Mouse (Mus musculus): ENCODE measurements at regions not wholly inside any gene's neighbourhood (a gene's known extent, or its start where the extent isn't known, plus 50 kb on each side); places are given as distances from the start of the nearest gene placed in this dataset.

GRCm38 (mm10) chr8:115478406-115479060, 229.1 kb downstream of the Maf start:
- Histone ChIP-seq H3K4me1 (replicated peaks; ENCODE audit: control insufficient read depth, insufficient read depth, low read length) (no peaks in the 10 kb centered on the region), H3K27me3 (replicated peaks; ENCODE audit: control insufficient read depth, insufficient read depth, low read length) (no peaks in the 10 kb centered on the region), H3K36me3 (ENCODE audit: control insufficient read depth, insufficient read depth, low read length) (no peaks in the 10 kb centered on the region), H3K27ac (ENCODE audit: low read depth, low read length) (no peak overlapping the region), H3K9me3 (ENCODE audit: control insufficient read depth, low read length) (no peaks in the 10 kb centered on the region), H3K9ac (ENCODE audit: low read depth, low read length) (no peak overlapping the region), H3K4me2 (no peak overlapping the region), H3K4me3 (ENCODE audit: low read depth, low read length) (no peak overlapping the region)
- ATAC-seq (replicated peaks; ENCODE audit: low FRiP score) (no peak), DNase-seq (ENCODE audit: low spot score) (no peak)
- 70% methylated on average over 11 of the region's 11 CpGs for WGBS

GRCm38 (mm10) chr8:115476071-115476470, 231.5 kb downstream of the Maf start:
- Histone ChIP-seq H3K9me3 (ENCODE audit: control insufficient read depth, low read length) (no peaks in the 10 kb centered on the region), H3K9ac (ENCODE audit: low read depth, low read length) (no peak overlapping the region), H3K27me3 (replicated peaks; ENCODE audit: control insufficient read depth, insufficient read depth, low read length) (no peaks in the 10 kb centered on the region), H3K27ac (ENCODE audit: low read depth, low read length) (no peak overlapping the region), H3K4me2 (no peak overlapping the region), H3K36me3 (ENCODE audit: control insufficient read depth, insufficient read depth, low read length) (no peaks in the 10 kb centered on the region), H3K4me3 (ENCODE audit: low read depth, low read length) (no peak overlapping the region), H3K4me1 (replicated peaks; ENCODE audit: control insufficient read depth, insufficient read depth, low read length) (no peaks in the 10 kb centered on the region)
- WGBS, result 83% methylated on average over 9 of the region's 9 CpGs
- DNase-seq (ENCODE audit: low spot score) (no peak), ATAC-seq (replicated peaks; ENCODE audit: low FRiP score) (no peak)

GRCm38 (mm10) chr8:115475156-115475555, 232.4 kb downstream of the Maf start:
- no peak overlapping the region for H3K4me2 ChIP-seq
- H3K4me3 ChIP-seq (ENCODE audit: low read depth, low read length), result no peak overlapping the region
- H3K9ac ChIP-seq (ENCODE audit: low read depth, low read length), result no peak overlapping the region
- no peak overlapping the region for H3K27ac ChIP-seq (ENCODE audit: low read depth, low read length)
- H3K4me1 ChIP-seq (replicated peaks; ENCODE audit: control insufficient read depth, insufficient read depth, low read length), result no peaks in the 10 kb centered on the region
- ATAC-seq (replicated peaks; ENCODE audit: low FRiP score) (no peak), DNase-seq (ENCODE audit: low spot score) (no peak)
- no peaks in the 10 kb centered on the region for H3K27me3 ChIP-seq (replicated peaks; ENCODE audit: control insufficient read depth, insufficient read depth, low read length)
- 90% methylated on average over 10 of the region's 10 CpGs for WGBS
- H3K36me3 ChIP-seq (ENCODE audit: control insufficient read depth, insufficient read depth, low read length), result no peaks in the 10 kb centered on the region
- H3K9me3 ChIP-seq (ENCODE audit: control insufficient read depth, low read length), result no peaks in the 10 kb centered on the region

- Histone ChIP-seq H3K4me2 (no peak overlapping the region), H3K4me3 (ENCODE audit: low read depth, low read length) (no peak overlapping the region), H3K36me3 (ENCODE audit: control insufficient read depth, insufficient read depth, low read length) (no peaks in the 10 kb centered on the region), H3K4me1 (replicated peaks; ENCODE audit: control insufficient read depth, insufficient read depth, low read length) (no peaks in the 10 kb centered on the region), H3K9me3 (ENCODE audit: control insufficient read depth, low read length) (no peaks in the 10 kb centered on the region), H3K27ac (ENCODE audit: low read depth, low read length) (no peak overlapping the region), H3K27me3 (replicated peaks; ENCODE audit: control insufficient read depth, insufficient read depth, low read length) (no peaks in the 10 kb centered on the region), H3K9ac (ENCODE audit: low read depth, low read length) (no peak overlapping the region)
- no peak for DNase-seq (ENCODE audit: low spot score)
- ATAC-seq (replicated peaks; ENCODE audit: low FRiP score), result no peak
- 57% methylated on average over 8 of the region's 8 CpGs for WGBS
These were observed 233.6 kb downstream of the Maf start for GRCm38 (mm10) chr8:115473974-115474373.

DNA sequence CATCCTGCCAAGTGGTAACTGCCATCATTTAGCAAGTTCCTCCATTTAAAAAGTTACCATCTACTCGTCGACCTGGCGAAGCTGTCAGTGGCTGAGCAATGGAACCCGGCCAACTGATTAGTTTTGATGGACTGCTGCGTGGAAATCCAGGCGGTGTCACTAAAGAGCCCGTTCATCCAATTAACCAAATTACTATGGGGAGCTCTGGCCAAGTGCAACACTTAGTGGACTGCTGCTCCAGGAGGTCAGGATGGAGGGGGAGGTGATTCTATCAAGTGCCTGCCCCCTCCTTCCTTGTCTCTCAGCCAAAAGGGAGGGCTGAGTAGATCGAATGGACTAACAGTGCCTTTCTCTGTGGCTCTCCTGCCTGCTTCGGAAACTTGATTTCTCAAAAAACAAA, 241.0 kb downstream of the Maf start:
- DNase-seq (ENCODE audit: low spot score) (no peak), ATAC-seq (replicated peaks; ENCODE audit: low FRiP score) (no peak)
- Histone ChIP-seq H3K4me2 (no peak overlapping the region), H3K27ac (ENCODE audit: low read depth, low read length) (no peak overlapping the region), H3K4me3 (ENCODE audit: low read depth, low read length) (no peak overlapping the region), H3K36me3 (ENCODE audit: control insufficient read depth, insufficient read depth, low read length) (no peaks in the 10 kb centered on the region), H3K9me3 (ENCODE audit: control insufficient read depth, low read length) (no peaks in the 10 kb centered on the region), H3K27me3 (replicated peaks; ENCODE audit: control insufficient read depth, insufficient read depth, low read length) (no peaks in the 10 kb centered on the region; the same call in 1 of the 2 replicates), H3K4me1 (replicated peaks; ENCODE audit: control insufficient read depth, insufficient read depth, low read length) (no peaks in the 10 kb centered on the region; the same call in 1 of the 2 replicates), H3K9ac (ENCODE audit: low read depth, low read length) (no peak overlapping the region)
- WGBS, result 49% methylated on average over 9 of the region's 9 CpGs

GRCm38 (mm10) chr8:115466122-115466521, 241.5 kb downstream of the Maf start:
- Histone ChIP-seq H3K4me2 (no peak overlapping the region), H3K36me3 (ENCODE audit: control insufficient read depth, insufficient read depth, low read length) (no peaks in the 10 kb centered on the region), H3K4me1 (replicated peaks; ENCODE audit: control insufficient read depth, insufficient read depth, low read length) (no peaks in the 10 kb centered on the region; the same call in 1 of the 2 replicates), H3K27ac (ENCODE audit: low read depth, low read length) (no peak overlapping the region), H3K27me3 (replicated peaks; ENCODE audit: control insufficient read depth, insufficient read depth, low read length) (no peaks in the 10 kb centered on the region; the same call in 1 of the 2 replicates), H3K9me3 (ENCODE audit: control insufficient read depth, low read length) (no peaks in the 10 kb centered on the region), H3K9ac (ENCODE audit: low read depth, low read length) (no peak overlapping the region), H3K4me3 (ENCODE audit: low read depth, low read length) (no peak overlapping the region)
- WGBS, result 75% methylated on average over 7 of the region's 7 CpGs
- ATAC-seq (replicated peaks; ENCODE audit: low FRiP score) (no peak), DNase-seq (ENCODE audit: low spot score) (no peak)

- Histone ChIP-seq H3K9ac (ENCODE audit: low read depth, low read length) (no peak overlapping the region), H3K4me1 (replicated peaks; ENCODE audit: control insufficient read depth, insufficient read depth, low read length) (no peaks in the 10 kb centered on the region; the same call in 1 of the 2 replicates), H3K36me3 (ENCODE audit: control insufficient read depth, insufficient read depth, low read length) (no peaks in the 10 kb centered on the region), H3K9me3 (ENCODE audit: control insufficient read depth, low read length) (no peaks in the 10 kb centered on the region), H3K27ac (ENCODE audit: low read depth, low read length) (no peak overlapping the region), H3K4me3 (ENCODE audit: low read depth, low read length) (no peak overlapping the region), H3K4me2 (no peak overlapping the region), H3K27me3 (replicated peaks; ENCODE audit: control insufficient read depth, insufficient read depth, low read length) (no peaks in the 10 kb centered on the region; the same call in 1 of the 2 replicates)
- no peak for ATAC-seq (replicated peaks; ENCODE audit: low FRiP score)
- WGBS, result 60% methylated on average over 6 of the region's 6 CpGs
- no peak for DNase-seq (ENCODE audit: low spot score)
These were observed 244.9 kb downstream of the Maf start for GRCm38 (mm10) chr8:115462657-115463056.

DNA sequence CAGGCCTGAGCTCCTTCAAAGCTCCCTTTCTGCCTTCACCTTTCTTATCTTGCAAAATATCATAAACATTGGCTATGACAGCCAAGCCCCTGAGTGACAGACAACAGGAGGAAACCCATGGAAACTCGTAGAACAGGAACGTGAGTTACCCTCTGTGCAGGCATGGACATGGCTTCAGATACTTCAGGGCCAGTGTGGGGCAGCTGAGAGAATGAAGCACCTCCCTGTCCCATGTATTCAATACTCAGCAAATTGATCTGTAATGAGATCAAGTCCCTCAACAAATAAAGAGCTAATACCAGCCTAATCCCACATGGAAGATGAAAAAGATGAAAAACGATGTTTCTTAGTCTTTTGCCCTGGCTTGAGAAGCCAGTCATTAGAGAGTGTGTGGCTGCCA, 249.5 kb downstream of the Maf start:
- Histone ChIP-seq H3K9me3 (ENCODE audit: control insufficient read depth, low read length) (no peaks in the 10 kb centered on the region), H3K4me1 (replicated peaks; ENCODE audit: control insufficient read depth, insufficient read depth, low read length) (no peaks in the 10 kb centered on the region), H3K27ac (ENCODE audit: low read depth, low read length) (no peak overlapping the region), H3K9ac (ENCODE audit: low read depth, low read length) (no peak overlapping the region), H3K4me3 (ENCODE audit: low read depth, low read length) (no peak overlapping the region), H3K36me3 (ENCODE audit: control insufficient read depth, insufficient read depth, low read length) (no peaks in the 10 kb centered on the region), H3K27me3 (replicated peaks; ENCODE audit: control insufficient read depth, insufficient read depth, low read length) (no peaks in the 10 kb centered on the region), H3K4me2 (no peak overlapping the region)
- ATAC-seq (replicated peaks; ENCODE audit: low FRiP score) (no peak), DNase-seq (ENCODE audit: low spot score) (no peak)
- 48% methylated on average over 3 of the region's 3 CpGs for WGBS

DNA sequence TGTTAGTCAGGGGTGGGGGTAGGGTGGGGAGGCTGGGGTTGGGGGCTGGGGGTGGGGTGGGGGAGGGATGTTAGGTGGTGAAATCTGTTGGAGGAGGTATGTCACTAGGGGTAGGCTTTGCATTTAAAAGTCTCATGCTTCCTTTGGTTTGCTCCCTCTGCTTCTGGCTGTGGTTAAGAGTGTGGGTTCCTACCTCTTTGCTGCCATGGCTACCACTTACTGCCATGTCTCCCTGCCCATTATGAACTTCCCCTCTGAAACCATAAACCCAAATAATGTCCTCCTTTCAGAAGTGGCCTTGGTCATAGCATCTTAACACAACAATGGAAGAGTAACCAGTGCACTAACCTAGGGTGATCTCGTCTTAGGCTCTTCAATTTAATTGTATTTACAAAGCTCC, 256.8 kb downstream of the Maf start:
- H3K4me3 ChIP-seq (ENCODE audit: low read depth, low read length), result no peak overlapping the region
- DNase-seq (ENCODE audit: low spot score) (no peak), ATAC-seq (replicated peaks; ENCODE audit: low FRiP score) (no peak)
- no peak overlapping the region for H3K27ac ChIP-seq (ENCODE audit: low read depth, low read length)
- H3K9ac ChIP-seq (ENCODE audit: low read depth, low read length), result no peak overlapping the region
- no peaks in the 10 kb centered on the region for H3K36me3 ChIP-seq (ENCODE audit: control insufficient read depth, insufficient read depth, low read length)
- H3K4me1 ChIP-seq (replicated peaks; ENCODE audit: control insufficient read depth, insufficient read depth, low read length), result no peaks in the 10 kb centered on the region
- H3K9me3 ChIP-seq (ENCODE audit: control insufficient read depth, low read length), result no peaks in the 10 kb centered on the region
- 67% methylated on average over 1 of the region's 1 CpGs for whole genome bisulfite sequencing
- H3K4me2 ChIP-seq, result no peak overlapping the region
- H3K27me3 ChIP-seq (replicated peaks; ENCODE audit: control insufficient read depth, insufficient read depth, low read length), result no peaks in the 10 kb centered on the region

Data from liver, embryonic 11.5 days (tissue).